Mouse (Mus musculus) brain, embryonic 14.5 days (tissue): Measurements from ENCODE around the gene Mfap4.

Experiments used
- CTCF ChIP-seq: fragments of 200-500 bp; IDR thresholded peaks from 2 replicates; pipeline ENCODE4 v1.5.1; 2012; ENCODE audit warnings: inconsistent platforms, mild to moderate bottlenecking, moderate library complexity, borderline replicate concordance; ENCODE audit not compliant: insufficient read depth, insufficient read length; ENCODE audit errors: extremely low read depth
- POLR2A ChIP-seq: fragments of 200-500 bp; IDR thresholded peaks from 2 replicates; pipeline ENCODE4 v1.6.1; 2012; ENCODE audit warnings: mild to moderate bottlenecking, inconsistent platforms, borderline replicate concordance; ENCODE audit not compliant: poor library complexity, insufficient read depth, insufficient read length, severe bottlenecking; ENCODE audit errors: extremely low read depth

DNA sequence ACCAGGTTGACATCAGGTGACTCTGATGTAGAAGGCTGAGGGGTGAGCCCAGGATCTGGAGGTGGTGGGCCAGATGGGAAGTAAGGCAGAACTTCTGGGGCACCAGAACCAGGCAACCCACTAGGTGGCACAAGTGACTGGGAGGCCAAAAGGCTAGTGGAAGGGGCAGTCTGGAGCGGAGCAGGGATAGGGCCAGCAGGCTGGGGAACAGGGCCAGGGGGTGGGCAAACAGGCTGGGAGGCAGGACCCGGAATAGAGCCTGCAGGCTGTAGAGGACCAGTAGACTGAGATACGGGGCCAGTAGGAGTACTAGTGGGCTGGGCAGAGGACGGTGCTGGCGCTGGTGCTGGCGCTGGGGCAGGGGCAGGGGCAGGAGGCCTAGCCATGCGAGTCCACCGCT lies 4.6 kb downstream of the Mfap4 start:
- no peak for TF ChIP-seq POLR2A
- no peak for TF ChIP-seq CTCF
